Mouse (Mus musculus) heart, embryonic 14.5 days (tissue): ENCODE measurements at regions not wholly inside any gene's neighbourhood (a gene's known extent, or its start where the extent isn't known, plus 50 kb on each side); places are given as distances from the start of the nearest gene placed in this dataset.

Source experiments
- ATAC-seq: fragments of 200-750 bp; cut with Nextera tagmentation; 2 replicates; pipeline ENCODE4 v1.8.0; 2017; ENCODE audit warnings: low read depth, moderate TSS enrichment; ENCODE audit not compliant: insufficient number of reproducible peaks, insufficient read depth, low FRiP score
- H3K27ac ChIP-seq, 2 experiments: fragments of 200-500 bp in 1 of 2; fragments of 300-500 bp in 1 of 2; sonication (generic) in 1 of 2; replicated peaks in 1 of 2; 2 replicates each; pipeline ENCODE4 v1.5.1; 2012 to 2014; ENCODE audit warnings: low read depth in 2 of 2, low read length in 2 of 2, control low read depth in 1 of 2, mild to moderate bottlenecking in 1 of 2, mixed read lengths in 1 of 2; ENCODE audit not compliant: control insufficient read depth in 1 of 2, insufficient read depth in 1 of 2
- H3K27me3 ChIP-seq: fragments of 300-500 bp; sonication (generic); 2 replicates; pipeline ENCODE4 v1.6.1; 2014; ENCODE audit warnings: mild to moderate bottlenecking, low read length, control low read depth; ENCODE audit not compliant: control insufficient read depth, insufficient read depth
- H3K36me3 ChIP-seq: fragments of 300-500 bp; sonication (generic); 2 replicates; pipeline ENCODE4 v1.6.1; 2014; ENCODE audit warnings: mild to moderate bottlenecking, control low read depth, low read length, mixed read lengths; ENCODE audit not compliant: control insufficient read depth, insufficient read depth
- H3K4me1 ChIP-seq, 2 experiments: fragments of 200-500 bp in 1 of 2; fragments of 300-500 bp in 1 of 2; sonication (generic) in 1 of 2; 2 replicates each; pipeline ENCODE4 v1.6.1; 2012 to 2014; ENCODE audit warnings: low read length in 2 of 2, control low read depth in 1 of 2, mixed read lengths in 1 of 2; ENCODE audit not compliant: control insufficient read depth in 2 of 2, insufficient read depth in 2 of 2
- H3K4me2 ChIP-seq: fragments of 300-500 bp; sonication (generic); 2 replicates; pipeline ENCODE4 v1.6.1; 2014; ENCODE audit warnings: mild to moderate bottlenecking, low read length
- H3K4me3 ChIP-seq, 2 experiments: fragments of 200-500 bp in 1 of 2; fragments of 300-500 bp in 1 of 2; sonication (generic) in 1 of 2; 2 replicates each; pipeline ENCODE4 v1.5.1; 2012 to 2014; ENCODE audit warnings: low read length in 2 of 2, mild to moderate bottlenecking in 2 of 2, control low read depth in 1 of 2, low read depth in 1 of 2, moderate library complexity in 1 of 2; ENCODE audit not compliant: control insufficient read depth in 1 of 2, insufficient read depth in 1 of 2
- H3K9ac ChIP-seq: fragments of 300-500 bp; sonication (generic); 2 replicates; pipeline ENCODE4 v1.6.1; 2014; ENCODE audit warnings: mild to moderate bottlenecking, low read length
- H3K9me3 ChIP-seq: fragments of 300-500 bp; sonication (generic); 2 replicates; pipeline ENCODE4 v1.6.1; 2016; ENCODE audit warnings: low read length, control low read depth; ENCODE audit not compliant: control insufficient read depth
- WGBS: fragments of 180-500 bp; shearing (Covaris S2); extraction: QIAGEN DNeasy Blood & Tissue Kit; methylation state at CpG from one replicate; pipeline ENCODE4 v1.1.7; 2014; 5-methylcytosine and 5-hydroxymethylcytosine counted together

- H3K4me1 ChIP-seq: no peaks in the 10 kb centered on the region
- no peak overlapping the region for H3K4me2 ChIP-seq
- no peaks in the 10 kb centered on the region for H3K36me3 ChIP-seq
- no peak overlapping the region for H3K4me3 ChIP-seq
- H3K27ac ChIP-seq: no peak overlapping the region
- H3K9ac ChIP-seq: no peak overlapping the region
- peaks cover 7% of the 10 kb centered on the region for H3K27me3 ChIP-seq
- 16% methylated on average over 5 of the region's 5 CpGs for WGBS
- H3K9me3 ChIP-seq: no peaks in the 10 kb centered on the region
- no peak for ATAC-seq
Observed at GRCm38 (mm10) chr11:114511994-114512393, 156.3 kb upstream of the Rpl38 start.

- 15% methylated on average over 5 of the region's 5 CpGs for WGBS
- no peak overlapping the region for H3K4me3 ChIP-seq
- ATAC-seq: no peak
- H3K27ac ChIP-seq: no peak overlapping the region
- no peaks in the 10 kb centered on the region for H3K27me3 ChIP-seq
- H3K9ac ChIP-seq: no peak overlapping the region
- no peaks in the 10 kb centered on the region for H3K9me3 ChIP-seq
- H3K36me3 ChIP-seq: no peaks in the 10 kb centered on the region
- peaks cover 6 to 8% of the 10 kb centered on the region in 2 experiments; a peak in 2 of 4 replicates for H3K4me1 ChIP-seq
- H3K4me2 ChIP-seq: no peak overlapping the region
Observed at GRCm38 (mm10) chr11:114502562-114502961, 165.8 kb upstream of the Rpl38 start.

- WGBS: 35% methylated on average over 5 of the region's 5 CpGs
- no peak for ATAC-seq
- H3K4me1 ChIP-seq: peaks cover 6 to 8% of the 10 kb centered on the region in 2 experiments; a peak in 2 of 4 replicates
- H3K27ac ChIP-seq: no peak overlapping the region
- no peaks in the 10 kb centered on the region for H3K36me3 ChIP-seq
- no peak overlapping the region for H3K4me2 ChIP-seq
- no peak overlapping the region for H3K4me3 ChIP-seq
- no peaks in the 10 kb centered on the region for H3K27me3 ChIP-seq
- H3K9me3 ChIP-seq: no peaks in the 10 kb centered on the region
- H3K9ac ChIP-seq: no peak overlapping the region
Observed at GRCm38 (mm10) chr11:114501869-114502540, 166.3 kb upstream of the Rpl38 start.

GRCm38 (mm10) chr11:114500416-114500815 is 167.9 kb upstream of the Rpl38 start:
- no peak for ATAC-seq
- no peak overlapping the region for H3K4me2 ChIP-seq
- no peak overlapping the region for H3K9ac ChIP-seq
- no peak overlapping the region for H3K27ac ChIP-seq
- H3K4me3 ChIP-seq: no peak overlapping the region
- WGBS: 94% methylated on average over 7 of the region's 7 CpGs
- H3K36me3 ChIP-seq: no peaks in the 10 kb centered on the region
- peaks cover 10% of the 10 kb centered on the region in 2 experiments; a peak in 2 of 4 replicates for H3K4me1 ChIP-seq
- 0 out of 2 replicates have a peak, but pooled peaks cover 3% of the 10 kb centered on the region for H3K27me3 ChIP-seq
- H3K9me3 ChIP-seq: no peaks in the 10 kb centered on the region

GRCm38 (mm10) chr11:114499665-114500064 is 168.7 kb upstream of the Rpl38 start:
- Histone ChIP-seq H3K4me3 (no peak overlapping the region), H3K27me3 (peaks cover 4% of the 10 kb centered on the region; the same call in 1 of the 2 replicates), H3K9me3 (no peaks in the 10 kb centered on the region), H3K9ac (no peak overlapping the region), H3K27ac (no peak overlapping the region), H3K36me3 (no peaks in the 10 kb centered on the region), H3K4me1 (peaks cover 10 to 11% of the 10 kb centered on the region in 2 experiments; a peak in 2 of 4 replicates), H3K4me2 (no peak overlapping the region)
- ATAC-seq: no peak
- WGBS: 80% methylated on average over 12 of the region's 12 CpGs

- H3K27me3 ChIP-seq: peaks cover 33% of the 10 kb centered on the region
Observed at GRCm38 (mm10) chr11:114495520-114495921, 172.8 kb upstream of the Rpl38 start.

GRCm38 (mm10) chr11:114486455-114486854 is 181.9 kb upstream of the Rpl38 start:
- peaks cover 2 to 4% of the 10 kb centered on the region in 2 experiments; a peak in 1 of 4 replicates for H3K4me1 ChIP-seq
- H3K27me3 ChIP-seq: peaks cover 10% of the 10 kb centered on the region
- no peak overlapping the region for H3K9ac ChIP-seq
- H3K9me3 ChIP-seq: no peaks in the 10 kb centered on the region
- no peak overlapping the region for H3K27ac ChIP-seq
- H3K36me3 ChIP-seq: no peaks in the 10 kb centered on the region
- no peak for ATAC-seq
- WGBS: 29% methylated on average over 8 of the region's 8 CpGs
- H3K4me3 ChIP-seq: no peak overlapping the region
- no peak overlapping the region for H3K4me2 ChIP-seq

More at GRCm38 (mm10) chr11:114495520-114495921, 172.8 kb upstream of the Rpl38 start:
- Histone ChIP-seq H3K27ac (no peak overlapping the region), H3K4me3 (no peak overlapping the region), H3K36me3 (no peaks in the 10 kb centered on the region), H3K4me1 (peaks cover 2 to 5% of the 10 kb centered on the region in 2 experiments; a peak in 2 of 4 replicates), H3K4me2 (no peak overlapping the region), H3K9ac (no peak overlapping the region), H3K9me3 (no peaks in the 10 kb centered on the region)
- ATAC-seq: no peak
- 25% methylated on average over 5 of the region's 5 CpGs for WGBS

GRCm38 (mm10) chr11:114485429-114485828 is 182.9 kb upstream of the Rpl38 start:
- Histone ChIP-seq H3K36me3 (no peaks in the 10 kb centered on the region), H3K27me3 (peaks cover 10% of the 10 kb centered on the region), H3K4me3 (no peak overlapping the region), H3K27ac (no peak overlapping the region), H3K4me2 (peak overlapping the region; percentile 23), H3K9me3 (no peaks in the 10 kb centered on the region), H3K4me1 (peaks cover 2 to 4% of the 10 kb centered on the region in 2 experiments; a peak in 1 of 4 replicates), H3K9ac (no peak overlapping the region)
- no peak for ATAC-seq
- 26% methylated on average over 15 of the region's 15 CpGs for WGBS
